Mouse (Mus musculus) heart, embryonic 13.5 days (tissue): ENCODE measurements around the gene Pagr1a. TPM values are rescaled to one million over a fixed set of nuclear protein-coding genes. Genes with fewer than 3 reads are reported as not detected.

Experiments
- ATAC-seq: fragments of 200-750 bp; cut with Nextera tagmentation; 2 replicates; pipeline ENCODE4 v1.8.0; 2017; ENCODE audit warnings: moderate TSS enrichment; ENCODE audit not compliant: insufficient number of reproducible peaks, low FRiP score, low TSS enrichment; ENCODE audit errors: extremely low read depth
- H3K27ac ChIP-seq: fragments of 300-500 bp; sonication (generic); replicated peaks from 2 replicates; pipeline ENCODE4 v1.5.1; 2015; ENCODE audit warnings: moderate library complexity, mild to moderate bottlenecking, inconsistent platforms
- H3K27me3 ChIP-seq: fragments of 300-500 bp; sonication (generic); replicated peaks from 2 replicates; pipeline ENCODE4 v1.6.1; 2015; ENCODE audit warnings: mild to moderate bottlenecking, inconsistent platforms
- H3K36me3 ChIP-seq: fragments of 300-500 bp; sonication (generic); 2 replicates; pipeline ENCODE4 v1.6.1; 2015; ENCODE audit warnings: mild to moderate bottlenecking, inconsistent platforms
- H3K4me1 ChIP-seq: fragments of 300-500 bp; sonication (generic); 2 replicates; pipeline ENCODE4 v1.6.1; 2015; ENCODE audit warnings: inconsistent platforms
- H3K4me2 ChIP-seq: fragments of 300-500 bp; sonication (generic); 2 replicates; pipeline ENCODE4 v1.6.1; 2015; ENCODE audit warnings: inconsistent platforms, mild to moderate bottlenecking, moderate library complexity
- H3K4me3 ChIP-seq: fragments of 300-500 bp; sonication (generic); 2 replicates; pipeline ENCODE4 v1.5.1; 2015; ENCODE audit warnings: moderate library complexity, mild to moderate bottlenecking, inconsistent platforms
- H3K9ac ChIP-seq: fragments of 300-500 bp; sonication (generic); 2 replicates; pipeline ENCODE4 v1.6.1; 2015; ENCODE audit warnings: inconsistent platforms, mild to moderate bottlenecking, moderate library complexity
- H3K9me3 ChIP-seq: fragments of 300-500 bp; sonication (generic); 2 replicates; pipeline ENCODE4 v1.6.1; 2016; ENCODE audit warnings: inconsistent platforms
- WGBS: fragments of 180-500 bp; shearing (Covaris S2); methylation state at CpG from one replicate; pipeline ENCODE4 v1.1.7; 2015; ENCODE audit warnings: mixed read lengths; 5-methylcytosine and 5-hydroxymethylcytosine counted together
- polyA plus RNA-seq: library from polyadenylated mRNA; unstranded; fragments of >200 nt; fragmentation: Nextera tagmentation; extraction: Ambion mirVana; gene quantifications from 2 replicates; pipeline ENCODE4 v1.2.1, GENCODE M21; 2015

Gene Pagr1a
- polyA plus RNA-seq, 1 experiment from 2014 or later: 55.6 TPM

GRCm38 (mm10) chr7:127020031-127020430 is 2.9 kb upstream of the Pagr1a start:
- no peak for ATAC-seq
- Histone ChIP-seq H3K9me3 (no peaks in the 10 kb centered on the region), H3K27ac (peak overlapping the region; percentile 65; the same call in 1 of the 2 replicates), H3K4me2 (peak overlapping the region; percentile 87), H3K9ac (peak overlapping the region; percentile 82), H3K27me3 (no peaks in the 10 kb centered on the region), H3K4me3 (peak overlapping the region; percentile 59), H3K4me1 (peaks cover 83% of the 10 kb centered on the region), H3K36me3 (peaks cover 42% of the 10 kb centered on the region)
- WGBS: 62% methylated on average over 3 of the region's 3 CpGs

GRCm38 (mm10) chr7:127019306-127019960 is 2.3 kb upstream of the Pagr1a start:
- peaks cover 83% of the 10 kb centered on the region for H3K4me1 ChIP-seq

DNA sequence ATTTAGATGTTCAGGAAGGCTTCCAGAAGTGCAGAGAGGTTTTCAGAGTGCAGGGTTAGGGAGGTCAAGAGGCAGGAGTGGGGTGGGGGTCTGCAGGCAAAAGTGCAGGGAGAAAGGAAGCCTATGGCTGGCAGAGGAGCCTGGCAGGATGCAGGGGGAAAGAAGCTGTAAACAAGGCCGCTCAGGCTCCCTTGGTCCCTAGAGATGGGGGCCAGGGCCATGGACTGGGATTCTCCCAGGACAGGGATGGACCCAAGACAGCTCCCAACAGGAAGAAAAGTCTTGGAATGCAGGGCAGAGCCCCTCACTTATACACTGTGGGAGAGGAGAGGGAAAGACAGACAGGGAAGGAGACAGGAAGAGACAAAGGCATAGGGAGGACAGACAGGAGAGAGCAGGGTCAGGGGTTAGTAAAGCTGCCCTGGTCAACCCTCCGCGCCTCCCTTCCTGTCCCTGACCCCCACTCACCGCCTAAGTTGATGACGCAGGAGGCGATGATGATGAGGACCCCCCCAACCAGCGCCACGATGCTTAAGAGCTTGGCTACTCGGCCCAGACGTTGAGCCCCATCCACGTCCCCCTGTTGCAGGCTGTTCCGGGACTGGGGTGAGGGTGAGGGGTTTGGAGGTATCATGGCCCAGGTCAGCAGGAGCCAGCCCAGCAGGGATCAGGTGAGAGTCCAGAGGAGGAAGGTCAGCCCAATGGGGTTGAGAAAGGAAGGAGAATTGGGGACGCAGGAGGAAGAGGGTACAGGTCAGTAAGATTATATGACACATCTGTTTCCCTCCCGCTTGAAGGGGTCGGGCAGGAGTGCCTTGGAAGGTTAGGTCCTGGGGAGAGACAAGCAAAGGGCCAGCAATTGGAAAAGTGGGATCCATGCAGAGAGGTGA is 1.5 kb upstream of the Pagr1a start:
- H3K4me1 ChIP-seq: peaks cover 83% of the 10 kb centered on the region

More at GRCm38 (mm10) chr7:127019306-127019960, 2.3 kb upstream of the Pagr1a start:
- 74% methylated on average over 14 of the region's 14 CpGs for WGBS
- peak overlapping the region; percentile 82 for H3K9ac ChIP-seq
- H3K27me3 ChIP-seq: no peaks in the 10 kb centered on the region
- H3K36me3 ChIP-seq: peaks cover 39% of the 10 kb centered on the region
- ATAC-seq: no peak
- 0 out of 2 replicates have a peak overlapping the region, but pooled peaks have one; percentile 12 for H3K27ac ChIP-seq
- peak overlapping the region; percentile 59; the same call in 1 of the 2 replicates for H3K4me3 ChIP-seq
- no peaks in the 10 kb centered on the region for H3K9me3 ChIP-seq
- peak overlapping the region; percentile 87 for H3K4me2 ChIP-seq

GRCm38 (mm10) chr7:127017950-127018345 is 796 bp upstream of the Pagr1a start:
- no peak for ATAC-seq
- H3K27me3 ChIP-seq: no peaks in the 10 kb centered on the region
- H3K36me3 ChIP-seq: peaks cover 31% of the 10 kb centered on the region
- no peaks in the 10 kb centered on the region for H3K9me3 ChIP-seq
- peak overlapping the region; percentile 92; the same call in 1 of the 2 replicates for H3K4me2 ChIP-seq
- 39% methylated on average over 6 of the region's 6 CpGs for WGBS
- peak overlapping the region; percentile 98; the same call in 1 of the 2 replicates for H3K27ac ChIP-seq
- H3K4me3 ChIP-seq: peak overlapping the region; percentile 79; the same call in 1 of the 2 replicates
- peaks cover 81% of the 10 kb centered on the region for H3K4me1 ChIP-seq
- H3K9ac ChIP-seq: peak overlapping the region; percentile 93

More for the DNA sequence above, 1.5 kb upstream of the Pagr1a start:
- Histone ChIP-seq H3K4me3 (no peak overlapping the region), H3K27ac (0 out of 2 replicates have a peak overlapping the region, but pooled peaks have one; percentile 98), H3K4me2 (no peak overlapping the region), H3K36me3 (peaks cover 31% of the 10 kb centered on the region), H3K9ac (peak overlapping the region; percentile 93), H3K9me3 (no peaks in the 10 kb centered on the region), H3K27me3 (no peaks in the 10 kb centered on the region)
- 73% methylated on average over 15 of the region's 15 CpGs for WGBS
- ATAC-seq: no peak

- Histone ChIP-seq H3K27ac (peak overlapping the region; percentile 98), H3K36me3 (peaks cover 27% of the 10 kb centered on the region), H3K9me3 (no peaks in the 10 kb centered on the region), H3K27me3 (no peaks in the 10 kb centered on the region), H3K4me1 (peaks cover 67% of the 10 kb centered on the region), H3K4me2 (peak overlapping the region; percentile 92), H3K9ac (peak overlapping the region; percentile 93), H3K4me3 (peak overlapping the region; percentile 79)
- peak; percentile 25 for ATAC-seq
- 0% methylated on average over 22 of the region's 22 CpGs for WGBS
These were observed 640 bp downstream of the Pagr1a start for GRCm38 (mm10) chr7:127016486-127016938.

GRCm38 (mm10) chr7:127016481-127016485 is 869 bp downstream of the Pagr1a start, which contains the start of gene Pagr1b:
Pagr1b (minus strand) TSS chr7:127016484.
- peak within 1 kb of the TSS; percentile 98 for H3K27ac ChIP-seq
- ATAC-seq: no peak

DNA sequence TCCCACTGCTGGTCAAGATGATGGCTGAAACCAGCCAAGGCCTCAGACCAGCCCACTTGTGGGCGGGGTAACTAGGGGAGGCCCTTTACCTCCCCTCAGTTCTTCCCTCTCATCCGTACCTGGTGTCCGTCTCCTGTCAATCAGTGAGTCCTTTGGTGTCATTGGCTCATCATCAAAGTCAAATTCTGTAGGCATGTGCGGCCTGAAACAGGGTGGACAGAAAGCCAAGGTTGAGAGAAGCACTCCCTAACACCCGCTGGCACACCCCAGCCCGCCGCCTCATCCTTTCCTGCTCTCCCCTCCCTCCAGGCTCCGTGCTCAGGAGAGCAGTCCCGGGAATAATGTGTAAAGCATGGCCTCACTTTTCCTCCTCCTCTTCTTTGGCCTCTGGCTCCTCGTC is 1.1 kb downstream of the Pagr1a start:
- H3K4me3 ChIP-seq: peak overlapping the region; percentile 79
- peak overlapping the region; percentile 93 for H3K9ac ChIP-seq
- H3K9me3 ChIP-seq: no peaks in the 10 kb centered on the region
- peak overlapping the region; percentile 92 for H3K4me2 ChIP-seq
- peaks cover 62% of the 10 kb centered on the region for H3K4me1 ChIP-seq
- no peaks in the 10 kb centered on the region for H3K27me3 ChIP-seq
- peak overlapping the region; percentile 98 for H3K27ac ChIP-seq
- H3K36me3 ChIP-seq: peaks cover 27% of the 10 kb centered on the region
- ATAC-seq: peak; percentile 26; the same call in 1 of the 2 replicates
- WGBS: 0% methylated on average over 10 of the region's 10 CpGs

More at GRCm38 (mm10) chr7:127016481-127016485, 869 bp downstream of the Pagr1a start, which contains the start of gene Pagr1b:
- peak within 1 kb of the TSS; percentile 92 for H3K4me2 ChIP-seq
- peak within 1 kb of the TSS; percentile 93 for H3K9ac ChIP-seq
- H3K9me3 ChIP-seq: no peaks in the 10 kb centered on the region
- H3K4me3 ChIP-seq: peak within 1 kb of the TSS; percentile 79
- no peaks in the 10 kb centered on the region for H3K27me3 ChIP-seq
- peaks cover 64% of the 10 kb centered on the region for H3K4me1 ChIP-seq
- peaks cover 27% of the 10 kb centered on the region for H3K36me3 ChIP-seq

DNA sequence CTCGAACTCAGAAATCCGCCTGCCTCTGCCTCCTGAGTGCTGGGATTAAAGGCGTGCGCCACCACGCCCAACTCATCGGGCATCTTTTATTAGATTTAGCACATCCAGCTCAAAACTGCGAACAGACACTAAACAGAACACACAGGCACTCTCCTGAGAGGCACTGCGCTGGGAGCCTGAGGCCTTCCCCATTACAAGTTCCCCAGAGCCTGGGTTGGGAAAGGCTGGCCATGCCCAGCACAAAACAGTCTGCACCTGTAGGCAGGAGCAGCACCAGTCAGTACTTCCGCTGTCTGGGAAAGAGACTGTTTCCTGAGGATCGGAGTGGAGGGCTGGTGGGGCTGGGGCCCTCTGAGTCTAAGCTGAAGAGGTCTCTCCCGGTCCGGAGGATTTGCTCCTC is 2.2 kb downstream of the Pagr1a start:
- Histone ChIP-seq H3K36me3 (peaks cover 32% of the 10 kb centered on the region), H3K27ac (peak overlapping the region; percentile 28), H3K9me3 (no peaks in the 10 kb centered on the region), H3K27me3 (no peaks in the 10 kb centered on the region), H3K4me3 (peak overlapping the region; percentile 63), H3K4me1 (peaks cover 53% of the 10 kb centered on the region), H3K9ac (peak overlapping the region; percentile 93; the same call in 1 of the 2 replicates), H3K4me2 (peak overlapping the region; percentile 92)
- WGBS: 90% methylated on average over 12 of the region's 12 CpGs
- ATAC-seq: no peak

DNA sequence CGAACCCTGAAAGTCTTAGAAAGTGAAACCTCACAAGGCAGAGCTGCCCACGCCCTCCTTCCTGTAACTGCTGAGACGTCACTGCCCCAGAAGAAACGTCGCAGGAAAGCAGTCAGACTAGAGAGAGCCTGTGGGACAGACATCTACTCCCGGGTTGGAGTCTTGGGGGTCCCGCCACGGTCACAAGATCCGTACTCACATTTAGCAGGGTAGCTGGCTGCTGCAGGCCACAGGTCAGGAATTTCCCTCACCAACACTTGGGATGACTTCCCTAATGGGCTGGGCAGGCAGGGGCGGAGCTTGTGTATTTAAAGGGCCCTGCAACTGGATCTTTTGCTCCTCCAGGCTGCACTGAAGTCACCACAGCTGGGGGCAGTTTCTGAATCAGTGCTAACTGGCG is 2.8 kb downstream of the Pagr1a start, which contains the start of gene Mvp:
Gene Mvp, minus strand, starts transcription at position 302 of the 400 bp plus-strand sequence.
- H3K36me3 ChIP-seq: peaks cover 32% of the 10 kb centered on the region
- H3K4me1 ChIP-seq: peaks cover 48% of the 10 kb centered on the region
- H3K4me3 ChIP-seq: peak within 1 kb of the TSS; percentile 79
- peak within 1 kb of the TSS; percentile 61 for H3K27ac ChIP-seq
- no peaks in the 10 kb centered on the region for H3K27me3 ChIP-seq
- ATAC-seq: no peak
- no peaks in the 10 kb centered on the region for H3K9me3 ChIP-seq
- H3K9ac ChIP-seq: peak within 1 kb of the TSS; percentile 93
- WGBS: 24% methylated on average over 11 of the region's 11 CpGs
- H3K4me2 ChIP-seq: peak within 1 kb of the TSS; percentile 92

- Histone ChIP-seq H3K4me2 (peak overlapping the region; percentile 92), H3K27me3 (no peaks in the 10 kb centered on the region), H3K4me3 (peak overlapping the region; percentile 63), H3K27ac (no peak overlapping the region), H3K9me3 (no peaks in the 10 kb centered on the region), H3K36me3 (peaks cover 32% of the 10 kb centered on the region), H3K4me1 (peaks cover 52% of the 10 kb centered on the region), H3K9ac (0 out of 2 replicates have a peak overlapping the region, but pooled peaks have one; percentile 93)
- no peak for ATAC-seq
- WGBS: 90% methylated on average over 6 of the region's 6 CpGs
These were observed 3.8 kb downstream of the Pagr1a start for GRCm38 (mm10) chr7:127013385-127013784.

GRCm38 (mm10) chr7:127012845-127013244 is 4.3 kb downstream of the Pagr1a start:
- Histone ChIP-seq H3K9ac (no peak overlapping the region), H3K27me3 (no peaks in the 10 kb centered on the region), H3K9me3 (no peaks in the 10 kb centered on the region), H3K36me3 (peaks cover 32% of the 10 kb centered on the region), H3K27ac (no peak overlapping the region), H3K4me2 (no peak overlapping the region), H3K4me1 (peaks cover 51% of the 10 kb centered on the region), H3K4me3 (no peak overlapping the region)
- WGBS: 94% methylated on average over 10 of the region's 10 CpGs
- ATAC-seq: no peak
